Mouse (Mus musculus): ENCODE data around the gene Hist1h3e. TPM values are rescaled to one million over a fixed set of nuclear protein-coding genes. Genes with fewer than 3 reads are reported as not detected.
"Not testable (repeated sequence)": the region's sequence is repeated elsewhere in the genome, so short reads cannot be mapped to it uniquely, and the experiment has no call there.

Hist1h3e gene
- polyA plus RNA-seq, 1 experiment from 2014 or later = 2.0 TPM

- Histone ChIP-seq H3K4me1 (ENCODE audit: control insufficient read depth in 2 of 2, insufficient read depth in 2 of 2, low read length in 2 of 2) (peaks cover 0 to 11% of the 10 kb centered on the region in 2 experiments; a peak in 2 of 4 replicates), H3K9ac (ENCODE audit: low read length) (no peak overlapping the region), H3K4me3 (ENCODE audit: control insufficient read depth in 1 of 2, insufficient read depth in 1 of 2, low read depth in 1 of 2, low read length in 2 of 2) (no peak overlapping the region), H3K27ac (replicated peaks in 1 of 2; ENCODE audit: control insufficient read depth in 1 of 2, insufficient read depth in 1 of 2, low read depth in 2 of 2, low read length in 2 of 2) (no peak overlapping the region), H3K27me3 (ENCODE audit: control insufficient read depth, insufficient read depth, low read length) (no peaks in the 10 kb centered on the region), H3K36me3 (ENCODE audit: control insufficient read depth, insufficient read depth, low read length) (no peaks in the 10 kb centered on the region), H3K9me3 (ENCODE audit: control insufficient read depth, low read length) (no peaks in the 10 kb centered on the region), H3K4me2 (ENCODE audit: low read length) (no peak overlapping the region)
- ATAC-seq (ENCODE audit: insufficient number of reproducible peaks, insufficient read depth, low FRiP score, low read depth) = no peak
- WGBS = 68% methylated on average over 5 of the region's 5 CpGs
These were observed 15.5 kb downstream of the Hist1h3e start for GRCm38 (mm10) chr13:23546694-23547093.

- ATAC-seq (ENCODE audit: insufficient number of reproducible peaks, insufficient read depth, low FRiP score, low read depth); H3K27me3 ChIP-seq (ENCODE audit: control insufficient read depth, insufficient read depth, low read length); H3K4me1 ChIP-seq (ENCODE audit: control insufficient read depth in 2 of 2, insufficient read depth in 2 of 2, low read length in 2 of 2); H3K9me3 ChIP-seq (ENCODE audit: control insufficient read depth, low read length); H3K36me3 ChIP-seq (ENCODE audit: control insufficient read depth, insufficient read depth, low read length): not testable (repeated sequence)
- peak overlapping the region; percentile 47 to 67 for H3K4me3 ChIP-seq (ENCODE audit: control insufficient read depth in 1 of 2, insufficient read depth in 1 of 2, low read depth in 1 of 2, low read length in 2 of 2)
- peak overlapping the region; percentile 75 for H3K9ac ChIP-seq (ENCODE audit: low read length)
- peak overlapping the region; percentile 81 for H3K4me2 ChIP-seq (ENCODE audit: low read length)
- WGBS = 0% methylated on average over 12 of the region's 14 CpGs
- H3K27ac ChIP-seq (replicated peaks in 1 of 2; ENCODE audit: control insufficient read depth in 1 of 2, insufficient read depth in 1 of 2, low read depth in 2 of 2, low read length in 2 of 2) = peak overlapping the region; percentile 80 to 95
These were observed 17.4 kb downstream of the Hist1h3e start for GRCm38 (mm10) chr13:23544787-23545120.

GRCm38 (mm10) chr13:23543965-23544786 is 18.0 kb downstream of the Hist1h3e start, which contains the start of gene Hist1h3f:
TSS of gene Hist1h3f (plus strand) at chr13:23544052.
- WGBS = under 1% methylated on average over 26 of the region's 45 CpGs

GRCm38 (mm10) chr13:23542999-23543607 is 19.1 kb downstream of the Hist1h3e start, which contains the start of gene Hist1h2bh:
TSS of gene Hist1h2bh (minus strand) at chr13:23543392.
- H3K27me3 ChIP-seq (ENCODE audit: control insufficient read depth, insufficient read depth, low read length); H3K36me3 ChIP-seq (ENCODE audit: control insufficient read depth, insufficient read depth, low read length); H3K9me3 ChIP-seq (ENCODE audit: control insufficient read depth, low read length); H3K4me1 ChIP-seq (ENCODE audit: control insufficient read depth in 2 of 2, insufficient read depth in 2 of 2, low read length in 2 of 2): not testable (repeated sequence)
- peak; percentile 92 for ATAC-seq (ENCODE audit: insufficient number of reproducible peaks, insufficient read depth, low FRiP score, low read depth)
- Histone ChIP-seq H3K27ac (replicated peaks in 1 of 2; ENCODE audit: control insufficient read depth in 1 of 2, insufficient read depth in 1 of 2, low read depth in 2 of 2, low read length in 2 of 2) (peak within 1 kb of the TSS; percentile 86 to 93), H3K4me2 (ENCODE audit: low read length) (peak within 1 kb of the TSS; percentile 81), H3K9ac (ENCODE audit: low read length) (peak within 1 kb of the TSS; percentile 75), H3K4me3 (ENCODE audit: control insufficient read depth in 1 of 2, insufficient read depth in 1 of 2, low read depth in 1 of 2, low read length in 2 of 2) (peak within 1 kb of the TSS; percentile 47 to 63)
- under 1% methylated on average over 30 of the region's 42 CpGs for WGBS

More at GRCm38 (mm10) chr13:23543965-23544786, 18.0 kb downstream of the Hist1h3e start, which contains the start of gene Hist1h3f:
- Histone ChIP-seq H3K9ac (ENCODE audit: low read length) (peak within 1 kb of the TSS; percentile 75), H3K27ac (replicated peaks in 1 of 2; ENCODE audit: control insufficient read depth in 1 of 2, insufficient read depth in 1 of 2, low read depth in 2 of 2, low read length in 2 of 2) (peak within 1 kb of the TSS; percentile 86 to 95), H3K36me3 (ENCODE audit: control insufficient read depth, insufficient read depth, low read length) (no peaks in the 10 kb centered on the region), H3K4me3 (ENCODE audit: control insufficient read depth in 1 of 2, insufficient read depth in 1 of 2, low read depth in 1 of 2, low read length in 2 of 2) (peak within 1 kb of the TSS; percentile 47 to 67), H3K9me3 (ENCODE audit: control insufficient read depth, low read length) (no peaks in the 10 kb centered on the region), H3K4me2 (ENCODE audit: low read length) (peak within 1 kb of the TSS; percentile 81), H3K4me1 (ENCODE audit: control insufficient read depth in 2 of 2, insufficient read depth in 2 of 2, low read length in 2 of 2) (peaks cover 0 to 6% of the 10 kb centered on the region in 2 experiments; a peak in 2 of 4 replicates), H3K27me3 (ENCODE audit: control insufficient read depth, insufficient read depth, low read length) (no peaks in the 10 kb centered on the region)
- ATAC-seq (ENCODE audit: insufficient number of reproducible peaks, insufficient read depth, low FRiP score, low read depth) = peak; percentile 89

- ATAC-seq (ENCODE audit: insufficient number of reproducible peaks, insufficient read depth, low FRiP score, low read depth); H3K27me3 ChIP-seq (ENCODE audit: control insufficient read depth, insufficient read depth, low read length); H3K9me3 ChIP-seq (ENCODE audit: control insufficient read depth, low read length); H3K36me3 ChIP-seq (ENCODE audit: control insufficient read depth, insufficient read depth, low read length); H3K4me1 ChIP-seq (ENCODE audit: control insufficient read depth in 2 of 2, insufficient read depth in 2 of 2, low read length in 2 of 2): not testable (repeated sequence)
- H3K4me3 ChIP-seq (ENCODE audit: control insufficient read depth in 1 of 2, insufficient read depth in 1 of 2, low read depth in 1 of 2, low read length in 2 of 2) = peak overlapping the region; percentile 43 to 63
- peak overlapping the region; percentile 81 for H3K4me2 ChIP-seq (ENCODE audit: low read length)
- peak overlapping the region; percentile 72 for H3K9ac ChIP-seq (ENCODE audit: low read length)
- 12% methylated on average over 3 of the region's 3 CpGs for WGBS
- peak overlapping the region; percentile 86 to 93 for H3K27ac ChIP-seq (replicated peaks in 1 of 2; ENCODE audit: control insufficient read depth in 1 of 2, insufficient read depth in 1 of 2, low read depth in 2 of 2, low read length in 2 of 2)
These were observed 19.8 kb downstream of the Hist1h3e start for GRCm38 (mm10) chr13:23542225-23542980.

GRCm38 (mm10) chr13:23541497-23541896 is 20.7 kb downstream of the Hist1h3e start:
- H3K36me3 ChIP-seq (ENCODE audit: control insufficient read depth, insufficient read depth, low read length) = no peaks in the 10 kb centered on the region
- peak overlapping the region; percentile 81 for H3K4me2 ChIP-seq (ENCODE audit: low read length)
- H3K9me3 ChIP-seq (ENCODE audit: control insufficient read depth, low read length) = no peaks in the 10 kb centered on the region
- 93% methylated on average over 3 of the region's 3 CpGs for WGBS
- peaks cover 0 to 7% of the 10 kb centered on the region in 2 experiments; a peak in 2 of 4 replicates for H3K4me1 ChIP-seq (ENCODE audit: control insufficient read depth in 2 of 2, insufficient read depth in 2 of 2, low read length in 2 of 2)
- H3K27me3 ChIP-seq (ENCODE audit: control insufficient read depth, insufficient read depth, low read length) = no peaks in the 10 kb centered on the region
- H3K9ac ChIP-seq (ENCODE audit: low read length) = no peak overlapping the region
- H3K27ac ChIP-seq (replicated peaks in 1 of 2; ENCODE audit: control insufficient read depth in 1 of 2, insufficient read depth in 1 of 2, low read depth in 2 of 2, low read length in 2 of 2) = no peak overlapping the region
- ATAC-seq (ENCODE audit: insufficient number of reproducible peaks, insufficient read depth, low FRiP score, low read depth) = no peak
- H3K4me3 ChIP-seq (ENCODE audit: control insufficient read depth in 1 of 2, insufficient read depth in 1 of 2, low read depth in 1 of 2, low read length in 2 of 2) = no peak overlapping the region

GRCm38 (mm10) chr13:23539821-23540220 is 22.3 kb downstream of the Hist1h3e start:
- H3K36me3 ChIP-seq (ENCODE audit: control insufficient read depth, insufficient read depth, low read length); H3K27me3 ChIP-seq (ENCODE audit: control insufficient read depth, insufficient read depth, low read length); ATAC-seq (ENCODE audit: insufficient number of reproducible peaks, insufficient read depth, low FRiP score, low read depth); H3K9me3 ChIP-seq (ENCODE audit: control insufficient read depth, low read length); H3K9ac ChIP-seq (ENCODE audit: low read length); H3K4me3 ChIP-seq (ENCODE audit: control insufficient read depth in 1 of 2, insufficient read depth in 1 of 2, low read depth in 1 of 2, low read length in 2 of 2); H3K27ac ChIP-seq (replicated peaks in 1 of 2; ENCODE audit: control insufficient read depth in 1 of 2, insufficient read depth in 1 of 2, low read depth in 2 of 2, low read length in 2 of 2); H3K4me2 ChIP-seq (ENCODE audit: low read length): not testable (repeated sequence)
- H3K4me1 ChIP-seq (ENCODE audit: control insufficient read depth in 2 of 2, insufficient read depth in 2 of 2, low read length in 2 of 2) = peaks cover 0 to 13% of the 10 kb centered on the region in 2 experiments; a peak in 2 of 4 replicates
- WGBS = 60% methylated on average over 1 of the region's 1 CpGs

Measured in heart, embryonic 14.5 days (tissue).